In the genomic region with DNA sequence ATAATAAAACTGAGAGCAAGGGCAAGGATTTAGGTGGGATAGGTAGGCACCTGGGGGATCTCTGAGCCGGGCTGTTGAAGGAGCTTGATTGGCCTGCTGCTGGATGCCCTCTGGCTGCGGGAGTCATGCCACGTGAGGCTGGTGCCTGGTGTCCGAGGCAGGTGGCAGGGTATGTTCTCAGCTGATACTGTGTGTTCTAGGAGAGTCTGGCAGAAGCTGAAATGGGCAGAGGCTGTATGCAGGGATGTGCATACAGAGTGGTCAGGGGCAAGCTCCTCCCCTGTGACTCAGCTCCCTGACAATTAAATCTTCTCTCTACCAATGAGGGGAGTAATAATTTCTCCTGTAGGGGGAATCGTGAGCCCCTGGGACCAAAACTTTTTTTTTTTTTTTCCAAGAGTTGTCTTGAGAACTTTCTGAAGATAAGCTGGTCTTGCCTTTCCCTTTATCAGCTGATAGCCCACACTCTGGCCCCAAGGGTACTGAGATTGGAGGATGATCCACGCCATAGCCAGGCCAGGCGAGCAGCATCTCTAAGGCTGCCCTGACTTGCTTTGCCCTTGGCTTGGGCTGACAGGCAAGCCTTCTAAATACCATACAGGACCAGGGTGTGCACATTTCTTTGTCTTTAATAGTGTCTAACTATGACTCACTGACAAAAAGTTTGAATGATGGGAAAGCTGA, we compare ENCODE assay signal across 9 mouse cellular contexts. TPM values are rescaled to one million over a fixed set of nuclear protein-coding genes. Genes with fewer than 3 reads are reported as not detected.
A peak's percentile ranks its signal among the peaks of the same experiment; 100 is the strongest.
DNase-seq lines count a peak whose midpoint lies in the region; ATAC-seq lines count a peak whose summit lies in the region.
"Had no signal": no experiment of that assay in that cellular context is flagged by ENCODE, and none has a peak within 500 bp of the region (broad histone marks: within the 10 kb centered on the region; RNA-seq: fewer than 3 reads in every experiment).

No protein-coding gene starts in this region.

- H3K4me2 ChIP-seq in intestine, embryonic 14.5 days (ENCODE audit: low read length): peak overlapping the region; percentile 62; the same call in 1 of the 2 replicates

- WGBS in intestine, embryonic 14.5 days: 74% methylated on average over 7 of the region's 7 CpGs

- H3K27me3 ChIP-seq in intestine, embryonic 14.5 days (replicated peaks; ENCODE audit: control insufficient read depth, insufficient read depth, low read length): peaks cover 4% of the 10 kb centered on the region; the same call in 1 of the 2 replicates
- H3K27me3 ChIP-seq: Patski had no signal

- H3K36me3 ChIP-seq in intestine, embryonic 14.5 days (ENCODE audit: control insufficient read depth, insufficient read depth, low read length): no peaks in the 10 kb centered on the region

- no peak for ATAC-seq in intestine, embryonic 14.5 days (replicated peaks; ENCODE audit: low FRiP score, low TSS enrichment, low read depth)
- ATAC-seq: Patski had no signal

- H3K4me3 ChIP-seq in intestine, embryonic 14.5 days (ENCODE audit: low read depth, low read length): no peak overlapping the region

- H3K9me3 ChIP-seq in intestine, embryonic 14.5 days (ENCODE audit: control insufficient read depth, low read length): no peaks in the 10 kb centered on the region

- H3K4me1 ChIP-seq in intestine, embryonic 14.5 days (replicated peaks; ENCODE audit: control insufficient read depth, insufficient read depth, low read length): peaks cover 19% of the 10 kb centered on the region

- DNase-seq in cerebellum, adult 9-11 months: peak; percentile 59
- DNase-seq in cerebellum, adult 11 months: no peak
- DNase-seq in ovary, adult 18-20 months (ENCODE audit: low spot score): peak; percentile 52
- no peak for DNase-seq in ovary, postnatal 10 days (ENCODE audit: low spot score)
- no peak for DNase-seq in intestine, embryonic 14.5 days (ENCODE audit: low spot score)
- DNase-seq in frontal cortex, postnatal 14 days (ENCODE audit: low spot score in 2 of 2): no peak
- no peak for DNase-seq in heart, adult 8-10 months (ENCODE audit: low spot score)
- no peak for DNase-seq in testis, postnatal 14 days (ENCODE audit: low spot score)

- no peak overlapping the region for H3K9ac ChIP-seq in intestine, embryonic 14.5 days (ENCODE audit: low read length)

- no peak overlapping the region for H3K27ac ChIP-seq in intestine, embryonic 14.5 days (ENCODE audit: low read depth)

RNA-seq across cellular contexts. Expression of gene Samd10, which starts 1.5 kb away (rescaled TPM):
- polyA plus RNA-seq in intestine, embryonic 14.5 days (2014; fragmentation: Nextera tagmentation; extraction: Ambion mirVana): 25.4 and 26.4 TPM in 2 replicates
- 1 to 10 TPM; 1.2 to 1.6 (median 1.5) TPM for total RNA-seq in heart, adult 8-10 months (2022)

RNA-seq across cellular contexts. Expression of gene Zfp512b, which starts 4.9 kb away (rescaled TPM):
- polyA plus RNA-seq in intestine, embryonic 14.5 days (2014; fragmentation: Nextera tagmentation; extraction: Ambion mirVana): 35.0 TPM in 2 replicates
- 10 to 100 TPM; 11.0 to 18.7 (median 14.0) TPM for total RNA-seq in heart, adult 8-10 months (2022)

RNA-seq across cellular contexts. Expression of gene Prpf6, which starts 5.9 kb away (rescaled TPM):
- polyA plus RNA-seq in intestine, embryonic 14.5 days (2014; fragmentation: Nextera tagmentation; extraction: Ambion mirVana): 53.6 and 59.9 TPM in 2 replicates
- total RNA-seq in heart, adult 8-10 months (2022): 10 to 100 TPM; 34.3 to 42.6 (median 35.0) TPM

RNA-seq across cellular contexts. Expression of gene Uckl1, which starts 12.8 kb away (rescaled TPM):
- polyA plus RNA-seq in intestine, embryonic 14.5 days (2014; fragmentation: Nextera tagmentation; extraction: Ambion mirVana): 62.8 and 65.1 TPM in 2 replicates
- 10 to 100 TPM; 26.8 to 39.2 (median 35.0) TPM for total RNA-seq in heart, adult 8-10 months (2022)

RNA-seq across cellular contexts. Expression of gene Gm29797, which starts 59.3 kb away (rescaled TPM):
- polyA plus RNA-seq in intestine, embryonic 14.5 days (2014; fragmentation: Nextera tagmentation; extraction: Ambion mirVana): 1.2 and 2.5 TPM in 2 replicates
- not detected for total RNA-seq in heart, adult 8-10 months (2022)

Comparison
In these comparisons a context has a peak if more than half of its experiments do, and no peak if none do; other contexts are left out.
1. DNase-seq: peak in cerebellum, adult 9-11 months (single experiment) and ovary, adult 18-20 months (single experiment); none in cerebellum, adult 11 months (single experiment), ovary, postnatal 10 days (single experiment), intestine, embryonic 14.5 days (single experiment), frontal cortex, postnatal 14 days (0 of 2), heart, adult 8-10 months (single experiment) and testis, postnatal 14 days (single experiment).